Mouse (Mus musculus) left cerebral cortex, adult 8-10 months (tissue): ENCODE results near the gene Pigr. TPM values are rescaled to one million over a fixed set of nuclear protein-coding genes. Genes with fewer than 3 reads are reported as not detected.

ENCODE experiments used
- DNase-seq, 2 experiments: peaks; one replicate each; pipeline ENCODE4 v3.0.0; 2022; ENCODE audit warnings: low spot score in 2 of 2
- total RNA-seq, 4 experiments: library from RNA; stranded (reverse); gene quantifications; 2 replicates each; pipeline ENCODE4 v1.2.4; 2022

Pigr gene
- under 1 TPM in 1 of 4 experiments, not detected in 3; 0.09 TPM for total RNA-seq

DNA sequence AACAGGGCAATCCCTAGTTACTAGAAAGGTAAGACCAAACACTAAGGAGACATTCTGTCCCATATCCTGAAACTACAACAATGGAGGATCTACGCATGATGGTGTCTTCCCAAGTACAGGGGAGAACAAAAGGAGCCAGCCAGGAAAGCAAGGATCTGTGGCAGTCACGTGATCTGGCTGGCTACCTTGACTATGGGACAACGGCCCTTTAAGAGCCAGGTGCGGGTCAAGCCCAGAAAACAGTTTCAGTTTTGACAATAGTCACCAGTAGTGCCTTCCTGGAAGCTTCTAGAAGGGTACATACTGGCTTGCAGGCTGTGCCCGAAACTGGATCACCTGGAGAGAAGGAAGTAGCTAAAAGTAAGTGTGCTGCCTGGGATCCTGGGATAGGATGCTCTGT, at the start of gene Pigr:
Gene Pigr, plus strand, starts transcription at position 237 of the 400 bp plus-strand sequence.
- no peak for DNase-seq

DNA sequence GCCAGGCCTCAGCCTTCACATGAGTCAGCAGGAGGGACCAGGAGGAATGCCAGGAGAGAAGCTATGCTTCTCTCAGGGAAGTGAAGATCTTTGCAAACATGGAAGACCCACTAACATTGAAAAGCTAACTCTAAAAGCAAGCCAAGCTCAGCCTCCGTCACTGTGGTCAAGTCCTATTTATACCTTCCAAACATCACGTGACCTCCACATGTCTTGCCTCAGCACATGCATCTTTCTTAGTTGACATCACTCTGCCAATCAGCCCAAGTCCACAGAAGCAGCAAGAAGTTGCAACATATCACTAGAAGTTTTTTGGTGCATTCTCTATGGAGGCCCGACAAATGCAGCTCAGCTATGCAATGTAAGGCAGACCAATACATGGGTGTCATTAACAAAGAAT, 46.6 kb upstream of the Pigr start:
- DNase-seq = no peak

DNA sequence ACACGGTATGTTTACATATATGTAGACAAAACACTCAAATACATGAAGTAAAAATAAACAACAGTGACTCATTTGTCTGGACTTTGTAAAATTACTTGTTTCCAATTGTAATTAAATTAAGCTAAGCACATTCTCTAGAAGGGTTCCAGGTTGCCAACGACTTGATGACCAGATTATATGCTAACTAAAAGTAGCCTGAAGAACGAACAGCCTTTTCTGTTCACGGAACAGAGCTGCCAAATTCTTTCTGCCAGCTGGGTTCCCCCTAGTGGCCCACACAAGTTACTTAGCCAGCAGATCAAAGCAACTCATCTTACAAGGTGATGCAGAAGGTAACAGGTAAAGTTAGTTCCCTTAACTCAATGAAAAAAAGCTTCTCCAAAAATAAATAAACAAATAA, 42.4 kb upstream of the Pigr start:
- no peak for DNase-seq

DNA sequence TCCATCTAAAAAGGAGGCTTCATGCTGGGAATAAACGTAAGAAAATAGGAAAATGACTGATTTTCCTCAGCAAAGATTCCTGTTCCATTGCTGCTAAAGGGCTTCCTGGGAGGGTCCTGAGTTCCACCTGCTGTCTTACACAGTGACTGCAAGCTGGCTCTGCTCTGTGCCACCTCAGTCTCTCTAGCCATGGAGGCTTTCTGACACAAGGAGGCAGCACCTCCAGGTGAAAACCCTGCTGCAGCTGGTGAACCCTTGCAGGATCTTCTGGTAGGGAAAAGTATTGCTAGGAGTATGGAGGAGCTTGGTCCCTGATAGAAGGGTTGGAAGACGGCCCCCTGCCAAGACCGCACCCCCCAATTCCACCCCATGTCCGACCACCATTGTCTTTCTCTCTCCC, 39.5 kb upstream of the Pigr start:
- no peak for DNase-seq

DNA sequence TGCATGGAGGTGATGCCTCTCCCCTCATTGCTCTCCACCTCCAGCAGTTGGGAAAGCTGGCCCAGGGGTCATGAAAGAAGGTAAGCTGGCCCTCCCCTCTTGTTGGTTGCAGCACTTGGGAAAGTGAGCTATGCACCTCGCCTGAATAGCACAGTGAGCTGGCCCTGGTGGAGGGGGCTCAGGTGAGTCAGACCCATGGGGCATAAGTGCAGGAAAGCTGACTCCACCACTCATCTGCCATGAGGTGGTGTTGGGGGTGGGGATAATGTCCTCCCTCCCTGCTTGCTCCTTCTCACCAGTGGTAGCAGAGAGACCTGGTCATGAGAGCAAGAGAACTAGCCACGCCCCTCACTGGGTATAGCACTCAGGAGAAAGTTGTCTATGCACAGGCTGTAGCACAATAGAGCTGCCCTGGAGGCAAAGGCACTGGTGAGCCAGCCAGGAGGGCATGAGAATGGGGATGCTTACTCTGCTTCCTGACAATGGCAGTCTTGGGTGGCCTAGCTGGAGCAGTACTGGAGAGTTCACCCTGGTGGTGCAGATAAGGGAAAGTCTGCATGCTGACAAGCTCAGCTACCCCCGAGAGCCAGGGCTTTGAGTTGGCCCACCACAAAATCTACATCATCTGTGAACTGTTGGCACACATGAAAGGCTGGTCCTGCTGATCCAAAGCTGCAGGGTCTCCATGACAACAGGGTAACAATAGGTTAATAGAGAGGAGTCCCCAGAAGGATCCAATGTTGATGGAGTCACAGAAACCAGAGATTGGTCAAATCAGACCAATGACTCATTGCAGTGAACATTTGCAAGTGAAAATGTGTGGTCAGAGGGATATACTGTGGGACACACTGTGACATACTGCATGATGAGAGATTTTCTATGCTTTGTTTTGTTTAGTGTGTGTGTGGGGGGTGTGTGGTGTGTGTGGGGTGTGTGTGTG, 36.7 kb upstream of the Pigr start:
- DNase-seq = no peak

DNA sequence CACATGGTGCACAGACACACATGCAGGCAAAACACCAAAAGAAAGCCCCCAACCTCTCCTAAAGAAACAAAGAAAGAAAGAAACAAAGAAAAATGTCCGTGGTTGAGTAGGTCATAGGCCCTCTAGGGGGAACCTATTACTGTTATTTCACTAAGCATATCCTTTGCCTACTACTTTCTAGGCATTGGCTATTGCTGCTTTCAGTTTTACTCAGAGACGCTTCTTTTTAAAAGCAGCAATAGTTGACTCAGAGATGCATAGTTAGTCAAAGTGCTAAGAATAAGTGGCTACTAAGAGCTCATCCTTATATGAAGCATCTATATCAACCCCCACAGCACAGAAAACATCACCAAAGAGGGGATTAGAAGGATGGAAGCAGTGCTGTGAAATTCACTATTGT, 31.2 kb upstream of the Pigr start:
- DNase-seq = no peak

DNA sequence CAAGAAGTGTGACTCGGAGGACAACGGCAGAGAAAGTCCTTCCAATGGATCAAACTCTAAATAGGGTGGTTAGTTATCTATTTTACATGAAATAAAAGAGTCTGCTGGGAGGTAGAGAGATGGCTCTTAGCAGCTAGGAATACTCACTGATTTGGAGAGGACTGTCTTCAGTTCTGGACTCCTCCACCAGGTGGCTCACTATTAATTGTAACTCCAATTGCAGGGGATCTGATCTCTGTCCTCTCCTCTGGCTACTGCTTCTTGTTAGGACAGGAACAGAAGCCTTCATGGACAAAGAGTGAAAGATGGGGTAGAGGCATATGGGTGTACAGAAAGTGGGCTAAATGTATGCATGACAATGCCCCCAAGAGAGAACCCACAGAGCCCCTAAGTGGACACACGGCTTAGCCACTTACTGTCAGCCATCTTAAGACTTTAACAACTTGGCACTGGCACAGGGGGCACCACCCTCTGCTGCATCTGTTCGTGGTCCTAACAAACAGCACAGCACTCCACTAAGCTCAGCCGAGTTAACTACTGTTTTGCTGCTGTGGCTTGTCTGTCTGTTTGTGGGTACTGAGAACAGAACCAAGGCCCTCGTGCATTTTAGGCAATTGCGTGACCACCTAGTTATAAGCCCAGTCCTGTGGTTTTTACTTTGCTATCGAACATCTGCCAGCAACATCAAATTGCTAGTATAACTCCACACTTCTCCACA, 29.4 kb upstream of the Pigr start:
- DNase-seq = no peak

DNA sequence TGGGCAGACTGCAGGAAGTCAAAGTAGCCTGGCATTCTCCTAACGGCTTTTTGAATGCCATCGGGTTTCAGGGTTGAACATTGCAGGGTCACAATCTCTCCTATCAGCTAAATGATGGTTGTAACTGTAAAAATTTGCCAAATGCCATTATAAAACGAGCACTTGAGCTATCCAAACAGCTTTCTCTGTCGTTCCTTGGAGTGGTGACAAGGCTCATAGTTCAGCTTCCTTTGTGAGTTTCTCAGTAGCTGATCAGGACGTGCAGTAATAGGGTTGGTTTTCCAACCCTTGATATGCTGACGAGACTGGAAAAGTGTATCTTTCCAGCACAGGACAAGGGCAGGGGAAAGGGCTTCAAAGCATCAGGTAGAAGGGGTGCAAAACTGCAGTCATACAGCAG, 28.4 kb upstream of the Pigr start:
- DNase-seq = no peak

DNA sequence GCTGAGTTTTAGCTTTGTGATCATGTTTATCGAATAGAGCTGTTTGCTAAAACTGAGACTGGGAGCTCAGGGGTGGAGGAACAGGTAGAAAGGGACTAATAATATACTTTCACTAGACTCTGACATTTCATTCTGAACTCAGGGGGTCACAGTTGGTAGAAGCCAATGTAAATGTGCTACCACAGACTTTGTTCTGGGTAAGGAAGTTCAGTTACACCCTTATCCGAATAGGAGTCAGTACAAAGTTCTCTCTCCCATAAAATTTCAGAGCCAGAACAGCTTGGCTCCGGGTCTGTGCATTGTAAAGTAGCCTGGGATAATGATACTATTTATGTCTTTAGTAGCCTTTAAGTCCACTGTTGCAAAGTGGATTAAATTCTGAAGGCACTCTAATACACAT, 27.9 kb upstream of the Pigr start:
- no peak for DNase-seq

DNA sequence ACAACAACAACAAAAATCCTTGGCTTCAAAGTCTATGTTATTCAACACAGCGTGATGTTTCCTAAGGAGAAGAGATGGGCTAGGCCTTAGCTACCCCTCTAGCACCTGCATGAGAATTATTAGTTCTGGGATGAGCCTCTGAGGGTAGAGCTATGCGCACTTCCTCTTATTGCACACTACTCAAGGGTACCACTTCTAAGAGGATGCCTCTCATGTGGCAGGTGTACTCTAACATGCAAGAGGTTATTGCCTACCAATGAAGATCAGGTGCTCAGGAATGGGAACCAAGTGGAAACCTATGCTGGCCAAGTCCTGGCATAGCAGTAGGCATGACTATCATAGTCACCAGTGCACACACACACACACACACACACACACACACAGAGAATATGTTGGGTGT, 27.1 kb upstream of the Pigr start:
- no peak for DNase-seq

DNA sequence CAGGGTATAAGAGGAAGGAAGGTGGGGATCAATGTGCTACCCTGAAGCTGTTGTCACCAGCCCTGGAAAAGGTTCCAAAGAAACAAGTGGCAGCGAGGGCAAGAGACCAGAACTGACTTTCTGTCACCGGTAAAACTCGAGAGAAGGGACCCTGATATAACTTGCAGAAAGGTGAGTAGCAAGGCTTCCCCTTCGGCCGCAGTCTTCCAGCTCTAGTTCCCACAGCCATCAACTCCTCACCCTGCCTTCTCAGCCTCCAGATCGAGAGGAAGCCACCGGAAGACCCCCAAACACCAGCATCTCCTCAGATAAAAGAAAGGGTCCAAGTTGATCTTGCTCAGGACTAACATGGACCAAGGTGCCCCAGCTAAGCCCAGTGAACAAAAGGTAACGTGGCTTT, 25.9 kb upstream of the Pigr start, which contains the start of gene Fcamr:
Gene Fcamr, plus strand, starts transcription at position 301 of the 400 bp plus-strand sequence.
- no peak for DNase-seq

DNA sequence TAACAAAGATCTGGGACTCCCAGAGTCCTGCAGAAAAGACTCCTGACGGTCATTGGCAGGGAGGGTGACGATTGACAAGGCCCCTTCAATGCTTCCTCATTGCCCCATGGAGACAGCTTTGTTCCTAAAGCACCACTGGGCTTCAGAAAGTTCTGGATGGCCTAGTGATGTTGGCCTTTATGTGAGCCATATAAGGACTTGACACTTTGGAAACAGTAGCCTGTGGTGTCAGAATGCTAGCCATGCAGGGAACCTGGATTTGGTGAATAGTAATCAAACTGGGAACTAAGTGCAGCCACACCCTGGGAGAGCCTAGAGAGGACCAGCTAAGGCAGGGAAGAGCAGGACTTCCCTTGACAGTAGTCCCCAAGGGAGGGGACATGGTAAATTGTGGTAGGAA, 25.0 kb upstream of the Pigr start:
- no peak for DNase-seq

DNA sequence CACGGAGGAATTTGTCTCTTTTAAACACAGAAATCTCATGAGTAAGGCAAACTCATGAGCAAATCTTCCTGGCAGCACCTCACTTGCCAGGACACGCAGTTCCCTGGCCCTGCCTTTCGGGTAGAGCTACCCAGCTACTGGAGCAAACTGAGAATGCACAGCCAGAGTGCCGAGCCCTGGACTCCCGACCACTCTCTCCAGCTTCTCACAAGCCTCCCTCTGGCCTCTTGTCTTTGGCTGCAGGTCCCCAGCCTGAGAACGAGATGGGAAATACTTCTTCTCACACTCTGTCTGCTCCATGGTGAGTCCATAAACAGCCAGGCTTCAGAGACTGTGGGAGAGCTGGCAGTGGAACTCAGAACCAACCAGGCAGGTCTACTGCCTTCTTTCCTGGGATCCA, 23.5 kb upstream of the Pigr start:
- DNase-seq = no peak

DNA sequence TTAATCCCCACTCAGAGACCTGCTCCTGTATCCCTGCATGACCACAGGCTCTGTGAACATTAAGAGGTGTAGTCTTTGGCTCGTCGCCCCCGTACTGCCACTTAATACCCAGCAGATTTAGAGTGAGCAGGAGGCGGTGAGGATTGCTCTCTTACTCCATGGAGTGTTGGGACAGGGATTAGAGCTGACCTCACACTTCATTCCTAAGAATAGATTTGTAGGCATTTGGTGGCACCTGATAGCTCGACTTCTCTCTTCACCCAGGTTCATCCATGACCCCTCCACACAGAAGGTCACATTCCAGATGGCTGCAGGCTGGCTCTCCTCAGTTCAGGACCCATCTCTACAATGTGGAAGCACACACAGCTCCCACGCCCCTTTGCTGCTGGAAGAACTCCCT, 22.2 kb upstream of the Pigr start:
- DNase-seq = no peak

DNA sequence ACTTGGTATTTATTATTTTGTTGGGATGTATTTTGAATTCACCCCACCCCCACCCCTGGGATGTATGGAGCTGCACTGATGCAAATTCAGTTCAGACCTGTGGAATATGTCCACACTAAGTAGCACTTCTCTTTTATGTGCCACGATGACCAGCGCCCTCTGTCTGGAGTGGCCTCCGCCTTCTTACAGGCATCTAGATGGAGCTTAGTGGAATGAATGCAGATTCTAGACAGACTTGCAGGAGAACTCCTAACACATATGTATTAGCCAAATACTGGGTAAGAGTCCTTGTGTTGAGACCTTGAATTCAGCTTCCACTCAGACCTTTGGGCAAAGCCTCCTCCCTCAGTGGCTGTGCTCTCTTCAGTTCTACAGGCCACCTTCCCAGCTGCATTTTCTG, 15.6 kb upstream of the Pigr start:
- no peak for DNase-seq

DNA sequence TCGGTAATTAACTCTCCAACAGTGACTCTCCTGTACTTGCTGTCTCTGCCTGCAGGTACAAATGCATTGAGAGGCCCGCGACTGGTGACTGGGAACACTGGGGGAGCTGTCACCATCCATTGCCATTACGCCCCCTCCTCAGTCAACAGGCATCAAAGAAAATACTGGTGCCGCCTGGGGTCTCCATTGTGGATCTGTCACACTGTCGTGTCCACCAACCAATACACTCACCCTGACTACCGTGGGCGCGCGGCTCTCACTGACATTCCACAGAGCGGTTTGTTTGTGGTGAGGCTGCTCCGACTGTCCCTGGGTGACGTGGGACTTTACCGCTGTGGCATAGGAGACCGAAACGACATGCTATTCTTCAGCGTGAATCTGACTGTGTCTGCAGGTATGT, 15.2 kb upstream of the Pigr start:
- no peak for DNase-seq

DNA sequence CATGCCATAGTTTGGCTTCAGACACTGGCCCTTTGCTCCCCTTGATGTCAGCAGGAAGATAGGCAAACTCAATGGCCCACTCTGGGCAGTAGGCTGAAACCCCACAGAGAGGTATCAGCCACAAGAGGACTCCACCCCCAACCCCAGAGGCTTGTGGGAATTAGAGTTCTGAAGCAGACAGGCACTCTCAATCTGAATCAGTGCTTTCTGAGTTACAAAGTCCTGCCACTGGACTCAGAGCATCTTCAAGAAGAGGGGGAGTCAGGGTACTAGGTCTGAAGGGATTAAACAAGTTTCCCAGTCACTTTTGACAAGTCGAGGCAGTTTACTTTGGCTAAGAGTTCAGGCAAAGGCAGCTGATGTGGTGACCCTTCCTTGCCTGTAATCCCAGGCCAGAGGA, 6.7 kb upstream of the Pigr start:
- no peak for DNase-seq

DNA sequence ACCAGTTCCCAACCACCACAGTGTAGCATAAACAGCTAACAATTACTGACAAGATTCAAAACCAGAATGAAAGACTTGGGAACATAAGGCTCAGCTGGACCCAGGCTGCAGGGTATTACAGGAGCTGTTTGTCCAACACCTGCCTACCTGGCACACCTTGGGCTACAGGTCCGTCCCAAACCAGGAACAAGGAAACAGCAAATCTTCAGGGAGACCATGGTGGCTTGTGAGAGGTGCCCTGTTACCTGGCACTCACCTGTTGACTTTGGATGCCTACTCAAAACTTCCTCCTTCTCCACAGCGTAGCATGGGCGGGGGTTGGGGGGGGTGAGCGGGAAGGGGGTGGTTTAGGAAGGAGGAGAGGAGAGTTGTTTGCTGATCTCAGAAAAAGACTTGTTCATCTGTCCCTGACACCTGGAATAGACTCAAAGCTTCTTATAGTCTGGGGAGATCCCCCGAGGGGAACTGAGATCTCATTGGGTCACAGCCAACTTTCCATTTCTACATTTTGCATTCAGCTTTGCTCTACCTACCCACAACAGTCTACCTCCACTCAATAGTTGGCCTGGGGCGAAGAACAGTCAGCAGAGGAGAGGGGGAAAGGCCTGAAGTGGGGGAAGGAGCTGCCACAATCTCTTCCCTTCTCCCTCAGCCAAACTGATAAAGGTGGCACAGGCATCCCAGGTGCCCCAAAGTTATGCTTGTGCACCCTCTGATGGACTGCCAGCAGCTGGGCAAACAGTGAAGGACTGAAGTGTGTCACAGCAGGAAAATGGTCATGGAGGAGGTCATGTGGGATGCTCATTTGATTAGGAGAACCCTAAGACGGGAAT, 6.0 kb upstream of the Pigr start:
- DNase-seq = no peak

DNA sequence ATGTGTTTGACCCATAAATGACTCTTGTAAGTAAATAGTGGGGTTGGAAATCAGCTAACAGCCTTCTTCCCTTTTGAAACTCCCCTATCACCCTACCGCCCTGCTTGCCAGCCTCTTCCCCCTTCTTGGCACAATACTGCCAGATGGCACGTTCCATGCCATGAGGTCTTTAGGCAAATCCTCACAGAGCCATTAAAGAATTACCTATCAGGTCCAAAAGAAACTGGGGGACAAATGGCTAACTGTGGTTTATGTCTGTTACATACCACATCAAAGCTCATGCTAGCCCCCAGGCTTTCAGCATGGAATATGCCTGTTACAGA, 5.4 kb upstream of the Pigr start:
- DNase-seq = no peak

DNA sequence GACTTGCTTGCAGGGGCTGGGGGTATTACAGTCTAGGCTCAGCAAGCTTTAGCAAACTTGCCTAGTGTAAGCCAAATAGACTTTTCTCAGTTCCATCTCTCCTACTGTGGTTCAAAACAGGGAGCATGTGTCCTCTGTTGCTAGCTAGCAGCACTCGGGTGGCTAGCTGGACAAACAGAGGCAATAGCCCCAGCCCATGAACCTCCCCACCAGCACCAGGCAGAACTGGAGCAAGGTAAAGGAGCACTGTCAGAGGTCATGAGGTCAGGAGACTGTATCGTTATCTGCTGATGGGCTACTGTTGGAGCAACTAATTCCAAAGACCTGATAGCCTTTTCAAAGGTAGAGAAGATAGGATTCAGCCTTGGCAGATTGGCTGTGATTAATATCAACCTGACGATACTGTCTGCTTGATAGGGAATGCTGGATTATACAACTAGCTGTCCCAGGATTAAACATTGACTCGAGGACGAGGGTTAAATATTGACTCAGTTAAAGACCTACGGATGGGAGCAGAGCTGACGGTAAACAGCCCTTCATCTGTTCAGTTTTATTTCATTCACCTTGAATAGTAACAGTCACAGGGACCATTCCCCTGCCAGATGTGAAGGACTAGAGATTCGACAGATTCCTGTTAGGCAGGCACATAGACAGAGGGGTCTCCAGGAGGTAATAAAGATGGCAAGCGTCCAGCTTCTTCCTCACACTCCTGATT, 4.4 kb upstream of the Pigr start:
- no peak for DNase-seq

DNA sequence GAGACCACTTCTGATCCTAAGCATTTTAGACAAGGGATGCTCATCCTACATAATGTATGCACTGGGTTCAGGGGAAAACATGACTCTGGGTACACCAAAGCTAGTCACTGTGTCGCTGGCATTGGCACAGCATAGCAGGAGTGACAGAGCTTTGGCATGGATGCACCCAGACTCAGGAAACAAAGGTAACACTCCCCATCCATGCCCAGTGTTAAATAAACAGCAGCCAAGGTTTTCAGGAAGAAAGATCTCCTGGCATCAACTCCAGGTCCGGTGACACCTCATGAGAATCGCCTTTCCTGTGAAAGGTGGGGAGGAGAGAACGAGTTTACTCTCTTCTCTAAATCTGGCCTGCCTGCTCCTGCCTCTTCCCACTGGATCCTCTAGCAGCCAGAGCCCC, 2.2 kb downstream of the Pigr start:
- no peak for DNase-seq
